Mouse (Mus musculus) G1E-ER4 (cell line): ENCODE measurements around the gene Neurl2. TPM values are rescaled to one million over a fixed set of nuclear protein-coding genes. Genes with fewer than 3 reads are reported as not detected.

Experiments
- GATA1 ChIP-seq: IDR thresholded peaks from one replicate; pipeline ENCODE4 v1.8.0; 2012; ENCODE audit warnings: low read length, inconsistent platforms
- polyA plus RNA-seq: library from polyadenylated mRNA; stranded (reverse); fragments of >175 nt; gene quantifications from 2 replicates; pipeline ENCODE4 v1.2.3, GENCODE M21; 2012

The Neurl2 gene
- polyA plus RNA-seq, 1 experiment, result 0.08 TPM

DNA sequence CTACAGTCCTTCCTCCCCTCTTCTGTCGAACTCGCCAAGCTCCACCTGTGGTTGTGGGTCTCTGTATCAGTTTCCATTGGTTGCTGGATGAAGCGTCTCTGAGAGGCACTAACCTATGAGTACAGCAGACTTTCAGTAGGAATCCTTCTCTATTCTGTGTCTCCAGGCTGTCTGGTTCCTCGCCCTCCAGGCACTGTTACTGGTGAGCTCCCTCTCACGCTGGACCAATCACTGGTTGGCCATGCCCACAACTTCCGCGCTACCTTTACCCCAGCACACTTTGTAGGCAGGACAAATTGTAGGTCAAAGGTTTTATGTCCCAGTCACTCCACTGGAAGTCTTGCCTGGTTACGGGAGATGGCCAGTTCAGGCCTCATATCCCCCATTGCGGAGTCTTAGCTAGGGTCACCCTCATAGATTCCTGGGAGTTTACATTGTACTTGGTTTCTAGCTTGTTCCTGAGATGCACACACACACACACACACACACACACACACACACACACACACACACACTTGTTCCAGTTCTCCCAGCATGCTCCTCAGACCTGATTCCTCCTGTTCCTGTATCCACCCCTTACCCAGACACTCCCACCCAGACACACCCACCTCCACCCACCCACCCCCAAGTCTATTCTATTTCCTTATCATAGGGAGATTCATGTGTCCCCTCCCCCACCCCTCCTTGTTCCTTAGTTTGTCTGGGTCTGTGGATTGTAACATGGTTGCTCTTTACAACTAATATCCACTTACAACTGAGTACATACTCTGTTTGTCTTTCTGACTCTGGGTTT lies 26.6 kb upstream of the Neurl2 start:
- TF ChIP-seq GATA1, result no peak

DNA sequence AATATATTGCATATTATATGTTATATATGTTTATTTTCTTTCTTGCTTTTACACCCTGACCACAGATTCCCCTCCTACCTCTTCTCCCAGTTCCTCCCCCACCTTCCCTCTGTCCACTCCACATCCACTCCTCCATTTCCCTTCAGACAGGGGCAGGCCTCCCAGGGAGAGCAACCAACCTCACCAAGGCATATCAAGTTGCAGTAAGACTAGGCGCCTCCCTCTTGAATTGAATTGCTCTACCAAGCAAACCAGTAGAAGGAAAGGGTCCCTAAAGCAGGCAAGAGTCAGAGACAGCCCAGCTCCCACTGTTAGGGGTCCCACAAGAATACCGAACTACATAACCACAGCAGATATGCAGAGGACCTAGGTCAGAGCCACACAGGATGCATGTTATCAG lies 25.9 kb upstream of the Neurl2 start:
- TF ChIP-seq GATA1, result no peak

DNA sequence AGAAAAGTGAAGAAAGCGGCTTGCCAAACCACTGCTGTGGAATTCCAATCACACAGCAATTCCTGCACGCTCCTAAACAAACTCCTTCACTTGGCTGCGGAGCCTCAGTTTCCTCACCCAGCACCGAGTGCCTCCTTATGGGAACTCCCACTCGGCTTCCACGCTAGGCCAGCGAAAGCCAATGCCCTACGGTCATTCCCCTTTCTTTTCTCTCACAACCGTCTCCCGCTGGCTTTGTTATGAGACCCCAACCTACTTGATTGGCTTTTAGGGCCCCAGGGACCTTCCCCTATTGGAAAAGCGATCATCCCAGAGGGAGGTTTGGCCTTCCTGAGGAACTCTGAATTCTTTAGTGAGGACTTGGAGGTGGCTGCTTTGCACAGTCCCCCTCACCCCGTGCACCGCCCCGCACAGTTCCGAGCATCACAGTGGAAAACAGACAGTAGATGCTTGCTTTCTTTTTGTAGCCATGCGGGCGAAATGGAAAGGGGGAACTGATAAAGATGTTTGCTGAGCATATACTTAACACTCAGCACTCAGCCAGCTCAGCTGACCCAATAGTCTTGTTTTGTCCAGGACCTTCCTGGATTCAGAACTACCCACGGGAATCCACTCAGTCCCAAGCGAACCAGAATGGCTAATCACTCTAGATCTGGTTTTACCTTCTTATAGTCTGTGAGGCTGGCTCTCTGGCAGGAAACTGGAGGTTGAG lies 24.7 kb upstream of the Neurl2 start:
- no peak for TF ChIP-seq GATA1

DNA sequence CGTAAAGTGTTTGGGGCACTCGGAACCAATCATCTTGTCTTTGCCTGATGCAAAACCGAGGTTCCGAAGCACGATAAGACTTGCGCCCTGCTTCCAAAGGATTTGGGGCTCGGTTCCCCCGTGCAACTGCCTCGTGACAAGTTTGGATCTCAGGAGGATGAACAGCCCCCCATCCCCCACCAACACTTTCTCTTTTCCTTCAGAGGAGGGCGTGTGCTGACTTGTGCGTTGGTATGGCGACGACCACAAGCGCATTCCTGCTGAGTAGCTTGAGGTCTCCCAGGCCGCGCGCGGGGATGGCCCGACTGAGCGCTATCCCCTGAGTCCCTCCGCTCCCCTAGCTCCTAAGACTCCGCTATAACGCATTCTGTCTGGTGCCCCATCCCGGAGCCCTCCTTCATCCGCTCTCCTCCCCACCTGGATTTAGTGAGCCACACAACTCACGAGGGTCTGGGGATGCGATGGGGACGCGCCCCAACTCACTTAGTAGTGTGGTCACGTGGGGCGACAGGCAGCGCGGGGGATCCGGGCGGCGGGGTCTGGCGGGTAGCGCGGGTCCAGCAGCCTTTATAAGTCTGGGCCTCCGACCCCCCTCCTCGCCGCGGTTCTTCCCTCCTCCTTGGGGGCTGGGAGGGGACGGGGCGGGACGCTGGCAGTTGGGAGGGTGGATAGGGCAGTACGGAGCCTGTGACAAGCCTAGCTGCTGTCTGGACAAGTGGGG lies 24.0 kb upstream of the Neurl2 start, which contains the start of gene Pltp:
Pltp (minus strand) TSS at position 611 of the 721 bp plus-strand sequence.
- no peak for TF ChIP-seq GATA1

DNA sequence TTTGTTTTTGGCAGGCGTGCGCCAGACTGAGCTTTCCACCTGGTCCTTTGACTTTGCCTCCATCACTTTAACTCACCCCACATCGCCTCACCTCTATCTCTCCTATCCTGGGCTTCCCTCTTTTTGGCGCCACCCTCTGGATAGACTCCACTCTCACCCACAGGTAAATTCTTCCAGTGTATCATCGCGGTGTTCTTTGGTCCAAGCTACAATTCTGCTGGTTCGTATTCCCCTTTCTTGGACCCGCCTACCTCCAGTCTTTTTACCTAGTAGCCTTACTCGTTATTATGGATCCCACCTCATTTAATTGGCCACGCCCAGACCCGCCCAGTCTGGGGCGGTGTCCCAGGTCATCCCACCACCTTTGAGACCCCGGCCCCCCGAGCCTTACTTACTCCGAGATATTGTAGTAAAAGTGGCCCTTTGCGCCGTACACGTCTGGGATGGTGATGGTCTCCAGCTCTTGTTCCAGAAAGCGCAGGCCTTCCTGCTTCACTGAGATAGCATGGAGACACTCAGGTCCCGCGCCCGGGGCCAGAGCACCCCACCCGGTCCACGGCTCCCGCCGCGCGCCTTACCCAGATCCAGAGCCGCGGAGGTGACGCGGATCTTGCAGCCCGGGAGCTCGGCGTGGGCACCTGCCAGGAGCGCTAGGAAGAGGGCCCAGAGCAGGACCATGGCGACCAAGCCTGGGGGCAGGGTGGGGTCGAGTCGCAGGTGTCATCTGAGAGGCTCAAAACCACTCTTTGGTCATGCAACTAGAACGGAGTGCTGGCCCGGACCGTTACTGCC lies 23.2 kb upstream of the Neurl2 start:
- no peak for TF ChIP-seq GATA1

DNA sequence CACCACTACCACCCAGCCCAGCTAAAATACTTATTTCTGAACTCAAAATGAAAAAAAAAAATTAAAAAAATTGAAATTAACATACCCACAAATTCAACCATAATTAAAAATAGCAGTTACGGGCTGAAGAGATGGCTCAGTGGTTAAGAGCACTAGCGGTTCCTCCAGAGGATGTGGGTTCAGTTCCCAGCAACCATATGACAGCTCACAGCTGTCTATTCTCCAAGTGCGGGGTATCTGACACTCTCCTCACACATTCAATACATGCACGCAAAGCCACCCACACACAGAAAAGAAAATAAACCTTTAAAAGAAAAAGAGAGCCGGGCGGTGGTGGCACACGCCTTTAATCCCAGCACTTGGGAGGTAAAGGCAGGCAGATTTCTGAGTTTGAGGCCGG lies 16.8 kb upstream of the Neurl2 start:
- no peak for TF ChIP-seq GATA1

DNA sequence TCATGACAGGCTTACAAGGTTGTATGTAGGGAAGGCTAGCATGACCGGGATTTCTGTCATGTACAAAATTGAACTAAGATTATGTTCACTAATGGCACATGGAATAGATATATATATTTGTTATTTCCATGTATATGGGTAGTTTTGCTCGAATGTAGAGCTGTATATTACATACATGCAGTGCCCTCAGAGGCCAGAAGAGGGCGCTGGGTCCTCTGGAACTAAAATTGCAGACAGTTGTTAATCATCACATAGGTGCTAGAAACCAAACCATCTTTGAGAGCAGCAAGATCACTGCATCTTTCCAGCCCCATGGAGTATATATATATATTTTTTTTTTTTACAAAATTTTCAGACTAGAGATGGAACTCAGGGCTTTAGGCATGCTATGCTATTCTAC lies 12.5 kb upstream of the Neurl2 start:
- TF ChIP-seq GATA1, result no peak

DNA sequence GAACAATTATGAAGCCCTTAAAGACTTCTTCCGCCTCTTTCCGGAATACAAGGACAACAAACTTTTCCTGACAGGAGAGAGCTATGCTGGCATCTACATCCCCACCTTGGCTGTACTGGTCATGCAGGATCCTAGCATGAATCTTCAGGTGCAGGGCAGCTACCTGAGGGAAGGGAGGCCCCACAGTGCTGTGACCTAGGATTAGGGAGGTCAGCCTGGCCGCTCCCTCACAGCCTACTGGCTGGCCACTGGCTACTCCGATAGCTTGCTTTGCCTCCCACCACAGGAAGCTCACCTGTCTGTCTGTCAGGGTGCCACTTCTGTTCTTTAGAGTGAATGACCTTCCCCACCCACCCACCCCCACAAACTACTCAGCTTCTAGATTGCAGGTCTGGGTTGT lies 1.9 kb upstream of the Neurl2 start:
- TF ChIP-seq GATA1, result no peak

DNA sequence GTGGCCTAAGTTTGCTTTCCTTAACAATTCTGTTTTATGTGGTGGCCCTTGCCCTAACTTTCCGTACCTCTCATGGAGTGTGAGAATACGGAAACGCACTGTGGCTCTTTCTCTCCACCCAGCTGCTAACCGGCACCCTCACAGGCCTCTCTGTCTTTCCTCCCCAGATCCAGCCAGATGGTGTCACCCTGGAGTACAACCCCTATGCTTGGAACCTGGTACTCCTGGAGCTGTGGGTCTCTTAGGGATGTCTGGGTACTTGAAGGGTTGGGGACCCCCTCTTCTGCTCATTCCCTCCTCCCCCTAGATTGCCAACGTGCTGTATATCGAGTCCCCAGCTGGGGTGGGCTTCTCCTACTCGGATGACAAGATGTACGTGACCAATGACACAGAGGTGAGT lies 1.3 kb upstream of the Neurl2 start:
- no peak for TF ChIP-seq GATA1

DNA sequence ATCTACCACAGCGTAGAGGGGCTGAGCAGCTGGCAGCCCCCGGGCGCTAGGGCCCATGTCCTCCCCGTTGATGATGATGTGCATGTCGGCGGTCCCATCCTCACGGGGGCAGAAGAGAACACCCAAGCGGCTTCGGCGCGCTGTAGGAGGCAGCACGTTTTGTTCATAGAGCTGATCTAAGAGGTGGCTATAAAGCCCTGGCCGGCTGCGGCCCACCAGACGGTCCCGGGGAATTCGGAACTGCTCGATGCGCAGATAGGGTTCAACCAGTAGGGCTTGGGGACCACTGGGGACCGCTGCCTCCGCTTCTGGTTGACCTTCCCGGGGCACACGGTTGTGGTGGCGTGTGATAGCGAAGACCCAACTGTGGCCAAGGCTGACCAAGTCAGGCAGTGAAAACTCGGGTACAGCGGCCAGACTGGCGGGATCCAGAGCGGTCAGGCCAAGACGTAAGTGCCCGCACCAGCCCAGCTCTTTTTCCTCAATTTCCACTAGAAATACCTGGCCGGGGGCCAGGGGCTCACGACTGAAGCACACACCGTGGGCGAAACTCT lies 431 bp downstream of the Neurl2 start, which contains the start of gene Ctsa:
Ctsa (plus strand) TSS at position 126 of the 554 bp plus-strand sequence.
- TF ChIP-seq GATA1, result no peak

DNA sequence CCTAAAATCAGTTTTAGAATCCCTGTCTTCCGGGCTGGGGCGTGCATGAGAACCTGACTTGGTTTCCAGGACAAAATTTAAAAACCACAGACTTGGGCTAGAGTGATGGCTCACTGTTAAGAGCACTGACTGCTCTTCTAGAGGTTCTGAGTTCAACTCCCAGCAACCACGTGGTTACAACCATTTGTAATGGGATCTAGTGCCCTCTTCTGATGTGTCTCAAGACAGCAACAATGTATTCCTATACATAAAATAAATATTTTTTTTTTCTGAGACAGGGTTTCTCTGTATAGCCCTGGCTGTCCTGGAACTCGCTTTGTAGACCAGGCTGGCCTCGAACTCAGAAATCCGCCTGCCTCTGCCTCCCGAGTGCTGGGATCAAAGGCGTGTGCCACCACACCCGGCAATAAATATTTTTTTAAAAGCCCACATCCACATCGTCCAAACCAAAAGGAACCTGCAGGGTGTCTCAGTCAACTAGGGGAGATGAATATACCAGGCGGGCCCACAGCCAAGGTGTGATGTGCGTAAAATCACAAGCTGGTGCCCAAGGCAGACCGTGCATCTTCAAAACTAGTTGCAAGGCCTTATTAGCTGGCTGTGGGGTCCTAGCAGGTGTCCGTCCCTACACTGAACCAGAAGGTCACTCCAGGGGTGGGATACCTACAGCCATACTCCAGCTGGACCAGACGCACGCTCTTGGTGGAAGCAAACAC lies 1.1 kb downstream of the Neurl2 start:
- no peak for TF ChIP-seq GATA1

DNA sequence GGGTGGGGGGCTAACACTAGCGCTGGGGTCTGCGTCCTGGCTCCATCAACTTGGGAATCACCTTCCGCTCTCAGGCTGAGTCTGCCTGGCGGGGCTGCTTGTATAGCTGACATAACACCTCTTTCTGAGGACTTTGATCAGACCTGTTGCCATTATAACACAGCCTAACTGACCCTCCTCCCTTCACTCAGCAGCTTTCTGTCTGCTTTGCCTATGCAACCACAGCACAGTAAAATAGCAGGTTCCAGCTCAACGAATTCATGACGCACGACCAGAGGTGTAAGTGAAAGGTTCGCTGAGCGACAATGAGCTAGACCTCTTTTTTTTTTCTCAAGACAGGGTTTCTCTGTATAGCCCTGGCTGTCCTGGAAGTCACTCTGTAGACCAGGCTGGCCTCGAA lies 2.2 kb downstream of the Neurl2 start:
- no peak for TF ChIP-seq GATA1

DNA sequence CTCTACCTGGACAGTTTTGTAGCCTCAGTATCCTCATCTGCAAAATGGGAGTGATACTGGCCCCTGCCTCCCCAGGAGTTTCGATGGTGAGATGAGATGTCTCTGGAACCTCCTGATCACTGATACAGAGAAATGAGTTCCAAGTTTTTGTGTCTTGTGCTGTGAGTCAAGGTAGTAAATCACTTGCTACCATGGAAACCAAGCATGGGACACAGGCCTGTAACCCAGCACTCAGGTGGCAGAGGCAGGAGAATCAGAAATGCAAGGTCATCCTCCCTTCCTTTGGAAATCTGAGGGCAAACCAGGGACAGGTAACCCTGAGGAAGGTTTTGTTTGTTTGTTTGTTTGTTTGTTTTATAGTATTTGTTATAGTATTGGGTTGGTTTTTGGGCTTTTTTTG lies 4.2 kb downstream of the Neurl2 start:
- TF ChIP-seq GATA1, result no peak

DNA sequence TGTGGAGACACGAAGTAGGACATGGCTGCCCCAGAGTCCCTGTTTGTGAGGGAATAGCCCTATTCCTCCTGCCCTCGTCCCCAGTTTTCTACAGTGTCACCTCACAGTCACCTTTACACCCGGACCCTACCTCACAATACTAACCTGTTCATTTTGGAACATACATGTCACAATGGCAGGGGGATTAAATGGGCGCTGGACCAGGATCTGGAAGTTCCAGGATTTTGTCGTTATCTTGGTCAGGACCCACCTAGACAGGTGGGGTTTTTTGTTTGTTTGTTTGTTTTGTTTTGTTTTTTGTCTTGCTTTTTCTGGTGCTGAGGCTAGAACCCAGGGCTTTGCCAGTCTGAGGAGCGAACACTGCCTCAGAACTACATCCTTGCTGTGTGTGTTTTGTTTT lies 4.8 kb downstream of the Neurl2 start, which contains the start of gene Spata25:
Spata25 (minus strand) TSS at position 101 of the 400 bp plus-strand sequence.
- TF ChIP-seq GATA1, result no peak
